Mouse (Mus musculus): ENCODE results near the gene Usp22.

DNA sequence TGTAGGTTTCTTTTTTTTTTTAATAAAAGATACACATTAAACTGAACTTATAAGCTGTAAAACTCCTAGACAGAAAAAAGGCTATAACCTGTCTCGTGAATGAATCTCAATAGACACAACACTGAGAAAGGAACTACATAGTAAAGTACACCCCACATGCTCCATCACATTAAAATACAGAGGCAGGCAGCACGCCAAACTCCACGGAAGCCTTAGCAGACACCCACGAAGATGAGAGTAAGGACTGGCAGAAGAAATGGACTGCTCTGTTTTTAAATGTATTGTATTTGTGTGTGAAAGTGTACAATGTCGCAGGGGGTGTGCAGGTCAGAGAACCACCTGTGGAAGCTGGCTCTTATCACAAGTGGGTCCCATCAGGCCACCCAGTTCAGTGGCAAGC, 4.7 kb downstream of the Usp22 start:
- TF ChIP-seq CTCF (IDR thresholded peaks at IDR 0.05; ENCODE audit: low read depth, low read length) = no peak
- TF ChIP-seq POLR2A (IDR thresholded peaks at IDR 0.05; ENCODE audit: borderline replicate concordance, low read depth, low read length) = no peak

Data from bone marrow macrophage, adult 2 months (primary cell).